14 mouse cellular contexts compared by ENCODE assay signal in genomic region chr8:47995391-47995790, GRCm38 (mm10). TPM values are rescaled to one million over a fixed set of nuclear protein-coding genes. Genes with fewer than 3 reads are reported as not detected.
A peak's percentile ranks its signal among the peaks of the same experiment; 100 is the strongest.
DNase-seq lines count a peak whose midpoint lies in the region; ATAC-seq and TF ChIP-seq lines count a peak whose summit lies in the region.
"Had no signal": no experiment of that assay in that cellular context is flagged by ENCODE, and none has a peak within 500 bp of the region (broad histone marks: within the 10 kb centered on the region; RNA-seq: fewer than 3 reads in every experiment).

No protein-coding gene starts in this region.

- H3K36me3 ChIP-seq in heart, embryonic 15.5 days: no peaks in the 10 kb centered on the region
- no peaks in the 10 kb centered on the region for H3K36me3 ChIP-seq in lung, embryonic 15.5 days
- no peaks in the 10 kb centered on the region for H3K36me3 ChIP-seq in intestine, embryonic 15.5 days
- no peaks in the 10 kb centered on the region for H3K36me3 ChIP-seq in stomach, postnatal 0 days (ENCODE audit: control insufficient read depth, insufficient read depth, low read length)
- H3K36me3 ChIP-seq: liver, embryonic 15.5 days had no signal

- H3K27me3 ChIP-seq in heart, embryonic 15.5 days: no peaks in the 10 kb centered on the region
- H3K27me3 ChIP-seq in lung, embryonic 15.5 days: no peaks in the 10 kb centered on the region
- H3K27me3 ChIP-seq in intestine, embryonic 15.5 days (replicated peaks): no peaks in the 10 kb centered on the region
- no peaks in the 10 kb centered on the region for H3K27me3 ChIP-seq in stomach, postnatal 0 days (ENCODE audit: control insufficient read depth, insufficient read depth, low read length)
- H3K27me3 ChIP-seq: Patski had no signal

- no peaks in the 10 kb centered on the region for H3K9me3 ChIP-seq in heart, embryonic 15.5 days (replicated peaks)
- no peaks in the 10 kb centered on the region for H3K9me3 ChIP-seq in lung, embryonic 15.5 days
- no peaks in the 10 kb centered on the region for H3K9me3 ChIP-seq in intestine, embryonic 15.5 days
- no peaks in the 10 kb centered on the region for H3K9me3 ChIP-seq in stomach, postnatal 0 days (ENCODE audit: control insufficient read depth, low read length)
- H3K9me3 ChIP-seq: forebrain, embryonic 13.5 days; liver, embryonic 15.5 days had no signal

- no peak for DNase-seq in heart, postnatal 10 days
- no peak for DNase-seq in lung, postnatal 14 days
- no peak for DNase-seq in stomach, postnatal 0 days (ENCODE audit: low spot score)
- no peak for DNase-seq in thymus, postnatal 0 days (ENCODE audit: low spot score)
- DNase-seq: cerebellum, adult 11-12 months; right cerebral cortex, adult 18-20 months; thymus, adult 18-20 months had no signal

- no peak for TF ChIP-seq CTCF in stomach, postnatal 0 days (IDR thresholded peaks at IDR 0.05; ENCODE audit: low read depth)

- 75% methylated on average over 6 of the region's 6 CpGs for WGBS in heart, embryonic 15.5 days
- 78% methylated on average over 6 of the region's 6 CpGs for WGBS in lung, embryonic 15.5 days
- WGBS in intestine, embryonic 15.5 days: 83% methylated on average over 6 of the region's 6 CpGs
- 80% methylated on average over 6 of the region's 6 CpGs for WGBS in stomach, postnatal 0 days

- ATAC-seq in heart, embryonic 15.5 days (replicated peaks; ENCODE audit: insufficient number of reproducible peaks, insufficient read depth, low FRiP score, low read depth): no peak
- ATAC-seq in lung, embryonic 15.5 days (ENCODE audit: borderline replicate concordance, extremely low read depth, low FRiP score, low TSS enrichment): no peak
- no peak for ATAC-seq in intestine, embryonic 15.5 days
- no peak for ATAC-seq in stomach, postnatal 0 days (ENCODE audit: low FRiP score, low TSS enrichment)
- ATAC-seq: CD4-positive, CD25-positive, alpha-beta regulatory T cell, adult 4 months; forebrain, embryonic 13.5 days; Patski had no signal

- no peak for TF ChIP-seq EP300 in stomach, postnatal 0 days (optimal IDR thresholded peaks at IDR 0.05)

- no peak overlapping the region for H3K9ac ChIP-seq in heart, embryonic 15.5 days
- H3K9ac ChIP-seq in lung, embryonic 15.5 days: no peak overlapping the region
- no peak overlapping the region for H3K9ac ChIP-seq in intestine, embryonic 15.5 days
- no peak overlapping the region for H3K9ac ChIP-seq in stomach, postnatal 0 days (ENCODE audit: low read length)
- H3K9ac ChIP-seq: forebrain, embryonic 13.5 days; liver, embryonic 15.5 days had no signal

- peak overlapping the region; percentile 66 for H3K4me2 ChIP-seq in heart, embryonic 15.5 days
- H3K4me2 ChIP-seq in lung, embryonic 15.5 days: peak overlapping the region; percentile 57
- peak overlapping the region; percentile 50; the same call in 1 of the 2 replicates for H3K4me2 ChIP-seq in intestine, embryonic 15.5 days (replicated peaks)
- peak overlapping the region; percentile 57 for H3K4me2 ChIP-seq in stomach, postnatal 0 days (replicated peaks; ENCODE audit: low read depth)
- H3K4me2 ChIP-seq: forebrain, embryonic 13.5 days; liver, embryonic 15.5 days had no signal

- intact Hi-C loops in heart, postnatal 10 days (cut with DNase I): loop anchor here (5.0 kb wide), 1 partner anchor 123 kb away; no protein-coding TSS in a partner anchor

- H3K27ac ChIP-seq in heart, embryonic 15.5 days: peak overlapping the region; percentile 68; the same call in 1 of the 2 replicates
- no peak overlapping the region for H3K27ac ChIP-seq in lung, embryonic 15.5 days
- H3K27ac ChIP-seq in intestine, embryonic 15.5 days: no peak overlapping the region
- H3K27ac ChIP-seq in stomach, postnatal 0 days (replicated peaks): no peak overlapping the region
- H3K27ac ChIP-seq: forebrain, embryonic 13.5 days; liver, embryonic 15.5 days had no signal

- peak overlapping the region; percentile 41 for H3K4me3 ChIP-seq in heart, embryonic 15.5 days
- peak overlapping the region; percentile 21 for H3K4me3 ChIP-seq in lung, embryonic 15.5 days
- H3K4me3 ChIP-seq in intestine, embryonic 15.5 days (replicated peaks): no peak overlapping the region
- H3K4me3 ChIP-seq in stomach, postnatal 0 days (ENCODE audit: low read depth, low read length): peak overlapping the region; percentile 34; the same call in 1 of the 2 replicates
- H3K4me3 ChIP-seq: forebrain, embryonic 13.5 days; liver, embryonic 15.5 days had no signal

- peaks cover 23% of the 10 kb centered on the region for H3K4me1 ChIP-seq in heart, embryonic 15.5 days (replicated peaks)
- H3K4me1 ChIP-seq in lung, embryonic 15.5 days: peaks cover 27% of the 10 kb centered on the region
- peaks cover 7% of the 10 kb centered on the region; the same call in 1 of the 2 replicates for H3K4me1 ChIP-seq in intestine, embryonic 15.5 days (replicated peaks)
- no peaks in the 10 kb centered on the region for H3K4me1 ChIP-seq in stomach, postnatal 0 days (replicated peaks; ENCODE audit: control insufficient read depth, insufficient read depth)

RNA-seq across cellular contexts. Expression of gene Wwc2, which starts 4.7 kb away (rescaled TPM):
- polyA plus RNA-seq in heart, embryonic 15.5 days (2015; fragmentation: Nextera tagmentation; extraction: Ambion mirVana): 11.7 and 12.3 TPM in 2 replicates
- total RNA-seq in heart, postnatal 10 days (2021): 10 to 100 TPM; 40.2 to 41.5 TPM
- 13.0 and 13.9 TPM in 2 replicates for polyA plus RNA-seq in lung, embryonic 15.5 days (2015; fragmentation: Nextera tagmentation; extraction: Ambion mirVana)
- polyA plus RNA-seq in intestine, embryonic 15.5 days (2015; fragmentation: Nextera tagmentation; extraction: Ambion mirVana): 8.0 and 8.5 TPM in 2 replicates
- 5.1 and 5.3 TPM in 2 replicates for polyA plus RNA-seq in stomach, postnatal 0 days (2015; fragmentation: Nextera tagmentation; extraction: Ambion mirVana)
- 1.3 and 1.8 TPM in 2 replicates for polyA plus RNA-seq in thymus, postnatal 0 days (2015; fragmentation: Nextera tagmentation; extraction: Ambion mirVana)
